Mouse (Mus musculus) heart, embryonic 13.5 days (tissue): ENCODE data around the gene 1700080O16Rik. TPM values are rescaled to one million over a fixed set of nuclear protein-coding genes. Genes with fewer than 3 reads are reported as not detected.

ENCODE experiments used
- ATAC-seq: fragments of 200-750 bp; cut with Nextera tagmentation; 2 replicates; pipeline ENCODE4 v1.8.0; 2017; ENCODE audit warnings: moderate TSS enrichment; ENCODE audit not compliant: insufficient number of reproducible peaks, low FRiP score, low TSS enrichment; ENCODE audit errors: extremely low read depth
- H3K27ac ChIP-seq: fragments of 300-500 bp; sonication (generic); replicated peaks from 2 replicates; pipeline ENCODE4 v1.5.1; 2015; ENCODE audit warnings: moderate library complexity, mild to moderate bottlenecking, inconsistent platforms
- H3K27me3 ChIP-seq: fragments of 300-500 bp; sonication (generic); replicated peaks from 2 replicates; pipeline ENCODE4 v1.6.1; 2015; ENCODE audit warnings: mild to moderate bottlenecking, inconsistent platforms
- H3K36me3 ChIP-seq: fragments of 300-500 bp; sonication (generic); 2 replicates; pipeline ENCODE4 v1.6.1; 2015; ENCODE audit warnings: mild to moderate bottlenecking, inconsistent platforms
- H3K4me1 ChIP-seq: fragments of 300-500 bp; sonication (generic); 2 replicates; pipeline ENCODE4 v1.6.1; 2015; ENCODE audit warnings: inconsistent platforms
- H3K4me2 ChIP-seq: fragments of 300-500 bp; sonication (generic); 2 replicates; pipeline ENCODE4 v1.6.1; 2015; ENCODE audit warnings: inconsistent platforms, mild to moderate bottlenecking, moderate library complexity
- H3K4me3 ChIP-seq: fragments of 300-500 bp; sonication (generic); 2 replicates; pipeline ENCODE4 v1.5.1; 2015; ENCODE audit warnings: moderate library complexity, mild to moderate bottlenecking, inconsistent platforms
- H3K9ac ChIP-seq: fragments of 300-500 bp; sonication (generic); 2 replicates; pipeline ENCODE4 v1.6.1; 2015; ENCODE audit warnings: inconsistent platforms, mild to moderate bottlenecking, moderate library complexity
- H3K9me3 ChIP-seq: fragments of 300-500 bp; sonication (generic); 2 replicates; pipeline ENCODE4 v1.6.1; 2016; ENCODE audit warnings: inconsistent platforms
- WGBS: fragments of 180-500 bp; shearing (Covaris S2); methylation state at CpG from one replicate; pipeline ENCODE4 v1.1.7; 2015; ENCODE audit warnings: mixed read lengths; 5-methylcytosine and 5-hydroxymethylcytosine counted together
- polyA plus RNA-seq: library from polyadenylated mRNA; unstranded; fragments of >200 nt; fragmentation: Nextera tagmentation; extraction: Ambion mirVana; gene quantifications from 2 replicates; pipeline ENCODE4 v1.2.1, GENCODE M21; 2015

1700080O16Rik gene
- polyA plus RNA-seq, result not detected in 2 replicates

DNA sequence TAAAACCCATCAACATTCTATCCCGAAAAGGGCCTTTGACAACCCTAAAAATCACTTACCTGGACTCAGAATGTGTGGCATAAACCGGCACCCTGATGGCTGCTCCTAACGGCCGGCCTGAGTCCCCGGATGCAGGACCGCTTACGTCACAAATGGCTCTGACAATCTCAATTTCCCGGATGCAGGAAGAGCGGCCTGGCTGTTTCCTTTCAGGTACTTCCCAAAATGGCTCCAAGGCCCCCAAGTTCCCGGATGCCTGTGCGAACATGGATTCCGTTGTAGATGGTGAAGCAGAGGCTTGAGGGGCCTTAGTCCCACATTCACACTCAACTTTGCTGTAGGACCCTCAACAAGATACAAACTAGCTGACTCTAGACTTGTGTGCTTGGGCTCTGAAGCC lies at the start of gene 1700080O16Rik:
1700080O16Rik (minus strand) TSS at position 101 of the 400 bp plus-strand sequence.
- H3K9ac ChIP-seq, result no peak within 1 kb of the TSS
- no peak for ATAC-seq
- H3K36me3 ChIP-seq, result no peaks in the 10 kb centered on the region
- 0 out of 2 replicates have a peak, but pooled peaks cover 5% of the 10 kb centered on the region for H3K4me1 ChIP-seq
- no peak within 1 kb of the TSS for H3K27ac ChIP-seq
- H3K4me3 ChIP-seq, result no peak within 1 kb of the TSS
- no peak within 1 kb of the TSS for H3K4me2 ChIP-seq
- 88% methylated on average over 12 of the region's 12 CpGs for whole genome bisulfite sequencing
- no peaks in the 10 kb centered on the region; the same call in 1 of the 2 replicates for H3K27me3 ChIP-seq
- H3K9me3 ChIP-seq, result no peaks in the 10 kb centered on the region

DNA sequence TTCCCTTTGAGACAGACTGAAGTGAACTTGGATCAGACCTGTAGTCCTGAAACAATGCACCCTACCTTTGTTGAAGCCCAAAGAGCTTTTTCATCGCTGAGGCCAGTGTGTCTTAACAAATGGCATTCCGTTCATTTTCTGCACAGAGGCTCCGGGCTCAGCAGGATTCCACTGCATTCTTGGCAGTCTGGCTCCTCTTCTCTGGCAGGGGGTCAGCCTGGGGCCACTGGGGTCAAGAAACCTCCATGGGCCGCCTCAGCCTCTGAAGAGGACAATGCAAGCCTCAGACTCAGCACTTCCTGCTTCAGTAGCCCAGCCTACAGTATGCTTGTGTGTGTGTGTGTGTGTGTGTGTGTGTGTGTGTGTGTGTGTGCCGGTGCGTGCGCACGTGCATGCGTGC lies 45.1 kb upstream of the 1700080O16Rik start:
- Histone ChIP-seq H3K4me3 (no peak overlapping the region), H3K9me3 (no peaks in the 10 kb centered on the region), H3K4me2 (no peak overlapping the region), H3K27ac (no peak overlapping the region), H3K4me1 (peaks cover 10% of the 10 kb centered on the region), H3K27me3 (no peaks in the 10 kb centered on the region), H3K9ac (no peak overlapping the region), H3K36me3 (no peaks in the 10 kb centered on the region)
- ATAC-seq, result no peak
- WGBS, result 30% methylated on average over 5 of the region's 9 CpGs

DNA sequence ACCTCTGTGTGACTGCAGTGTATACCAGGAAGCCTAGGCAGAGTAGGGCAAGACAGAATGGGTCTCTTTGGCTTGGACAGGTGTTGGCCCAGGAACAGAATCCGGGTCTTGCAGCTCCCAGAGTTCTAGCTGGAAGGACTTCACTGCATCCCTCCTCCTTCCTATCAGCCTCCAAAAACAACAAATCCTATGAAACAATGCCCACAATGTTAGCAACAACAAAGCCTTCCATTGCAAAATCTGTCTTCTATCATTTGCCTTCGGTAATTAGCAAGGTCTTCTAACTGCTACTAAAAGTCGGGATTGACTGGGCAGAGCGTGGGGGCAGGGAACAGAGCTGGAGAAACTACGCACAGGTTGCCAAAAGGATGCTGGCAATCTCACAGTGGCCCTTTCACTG lies 27.5 kb upstream of the 1700080O16Rik start:
- ATAC-seq, result no peak
- Histone ChIP-seq H3K4me1 (no peaks in the 10 kb centered on the region), H3K4me3 (no peak overlapping the region), H3K9me3 (no peaks in the 10 kb centered on the region), H3K36me3 (no peaks in the 10 kb centered on the region), H3K9ac (no peak overlapping the region), H3K4me2 (no peak overlapping the region), H3K27ac (no peak overlapping the region), H3K27me3 (no peaks in the 10 kb centered on the region)
- WGBS, result 73% methylated on average over 5 of the region's 5 CpGs

GRCm38 (mm10) chrX:51999426-51999825 lies 26.9 kb upstream of the 1700080O16Rik start:
- WGBS, result 61% methylated on average over 4 of the region's 4 CpGs
- H3K9me3 ChIP-seq, result no peaks in the 10 kb centered on the region
- H3K9ac ChIP-seq, result no peak overlapping the region
- H3K36me3 ChIP-seq, result no peaks in the 10 kb centered on the region
- no peaks in the 10 kb centered on the region for H3K4me1 ChIP-seq
- no peak for ATAC-seq
- H3K4me2 ChIP-seq, result no peak overlapping the region
- no peaks in the 10 kb centered on the region for H3K27me3 ChIP-seq
- H3K27ac ChIP-seq, result no peak overlapping the region
- no peak overlapping the region for H3K4me3 ChIP-seq

GRCm38 (mm10) chrX:51976361-51976760 lies 3.8 kb upstream of the 1700080O16Rik start:
- no peak overlapping the region for H3K4me2 ChIP-seq
- no peak overlapping the region for H3K27ac ChIP-seq
- no peaks in the 10 kb centered on the region for H3K9me3 ChIP-seq
- no peak overlapping the region for H3K4me3 ChIP-seq
- no peak for ATAC-seq
- H3K36me3 ChIP-seq, result no peaks in the 10 kb centered on the region
- H3K9ac ChIP-seq, result no peak overlapping the region
- 28% methylated on average over 4 of the region's 4 CpGs for WGBS
- 0 out of 2 replicates have a peak, but pooled peaks cover 5% of the 10 kb centered on the region for H3K4me1 ChIP-seq
- H3K27me3 ChIP-seq, result no peaks in the 10 kb centered on the region

DNA sequence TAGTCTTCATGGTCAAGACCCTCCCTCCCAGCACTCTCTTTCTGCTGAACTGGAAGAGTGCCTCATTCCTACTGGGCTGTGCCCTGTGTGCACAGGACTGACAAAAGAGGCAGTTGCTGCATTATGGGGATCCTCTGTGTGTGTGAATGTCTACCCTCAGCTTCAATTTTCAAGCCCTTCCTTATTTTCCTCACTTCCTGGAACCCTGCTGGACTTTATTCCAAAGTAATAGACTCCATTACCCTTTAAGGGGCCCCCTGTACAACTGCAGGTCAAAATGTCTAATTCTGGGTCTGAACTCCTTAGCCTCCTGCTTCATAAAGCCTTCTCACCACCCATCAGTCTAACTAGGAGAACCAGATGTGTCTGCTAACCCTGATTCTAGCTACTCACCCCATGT lies 2.0 kb upstream of the 1700080O16Rik start:
- H3K27me3 ChIP-seq, result no peaks in the 10 kb centered on the region; the same call in 1 of the 2 replicates
- no peak overlapping the region for H3K9ac ChIP-seq
- H3K9me3 ChIP-seq, result no peaks in the 10 kb centered on the region
- H3K27ac ChIP-seq, result no peak overlapping the region
- no peaks in the 10 kb centered on the region for H3K36me3 ChIP-seq
- H3K4me3 ChIP-seq, result no peak overlapping the region
- no peak for ATAC-seq
- no peak overlapping the region for H3K4me2 ChIP-seq
- H3K4me1 ChIP-seq, result 0 out of 2 replicates have a peak, but pooled peaks cover 5% of the 10 kb centered on the region

DNA sequence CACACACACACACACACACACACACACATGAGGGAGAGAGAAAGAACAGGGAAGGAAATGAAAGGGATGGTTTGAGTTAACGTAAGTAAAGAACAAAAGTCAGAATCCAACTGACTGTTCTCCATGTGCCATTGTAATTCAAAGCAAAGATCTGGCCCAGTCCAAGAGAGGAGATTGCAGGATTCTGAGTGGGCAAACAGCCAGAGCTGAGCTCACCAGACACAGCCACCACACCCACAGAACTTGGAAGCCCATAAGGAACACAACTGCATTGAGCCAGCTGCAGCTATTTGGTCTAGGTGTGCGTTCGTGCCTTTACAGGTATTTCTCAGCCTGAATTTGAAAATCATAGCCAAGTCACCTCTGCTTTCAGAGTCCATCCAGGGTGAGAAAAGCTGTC lies 24.5 kb downstream of the 1700080O16Rik start:
- H3K4me2 ChIP-seq, result no peak overlapping the region

DNA sequence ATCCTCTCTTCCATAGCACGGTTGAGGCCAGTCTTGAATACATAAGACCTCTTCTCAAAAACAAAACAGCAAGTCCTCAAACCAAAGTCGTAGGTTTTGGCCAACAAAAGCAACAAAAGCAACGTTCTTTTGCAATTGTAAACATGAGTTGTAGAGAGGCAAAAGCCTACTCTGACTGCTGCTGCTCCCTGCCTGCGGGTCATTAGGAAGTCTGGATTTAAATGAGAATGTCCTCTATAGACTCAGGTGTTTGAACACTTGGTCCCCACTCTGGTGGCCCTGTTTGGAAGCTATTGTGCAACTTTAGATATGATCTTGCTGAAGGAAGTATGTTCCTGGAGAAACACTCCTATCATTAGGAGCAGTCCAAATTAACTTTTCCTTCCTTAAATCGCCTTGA lies 34.5 kb downstream of the 1700080O16Rik start:
- no peaks in the 10 kb centered on the region for H3K36me3 ChIP-seq
- H3K27ac ChIP-seq, result no peak overlapping the region
- WGBS, result 62% methylated on average over 5 of the region's 5 CpGs
- no peaks in the 10 kb centered on the region for H3K27me3 ChIP-seq
- no peak overlapping the region for H3K4me3 ChIP-seq
- H3K9ac ChIP-seq, result no peak overlapping the region
- no peak overlapping the region for H3K4me2 ChIP-seq
- H3K9me3 ChIP-seq, result no peaks in the 10 kb centered on the region
- ATAC-seq, result no peak
- no peaks in the 10 kb centered on the region for H3K4me1 ChIP-seq

More for the DNA sequence above, 24.5 kb downstream of the 1700080O16Rik start:
- WGBS, result 70% methylated on average over 3 of the region's 3 CpGs
- no peaks in the 10 kb centered on the region for H3K27me3 ChIP-seq
- no peaks in the 10 kb centered on the region for H3K4me1 ChIP-seq
- no peak for ATAC-seq
- H3K36me3 ChIP-seq, result no peaks in the 10 kb centered on the region
- H3K4me3 ChIP-seq, result no peak overlapping the region
- H3K27ac ChIP-seq, result no peak overlapping the region
- no peak overlapping the region for H3K9ac ChIP-seq
- H3K9me3 ChIP-seq, result no peaks in the 10 kb centered on the region

- H3K36me3 ChIP-seq, result no peaks in the 10 kb centered on the region
- no peak for ATAC-seq
Observed at GRCm38 (mm10) chrX:51919091-51919490, 53.5 kb downstream of the 1700080O16Rik start.

More at GRCm38 (mm10) chrX:51919091-51919490, 53.5 kb downstream of the 1700080O16Rik start:
- Histone ChIP-seq H3K9ac (no peak overlapping the region), H3K27ac (no peak overlapping the region), H3K4me2 (no peak overlapping the region), H3K27me3 (no peaks in the 10 kb centered on the region), H3K4me1 (no peaks in the 10 kb centered on the region), H3K9me3 (no peaks in the 10 kb centered on the region), H3K4me3 (no peak overlapping the region)
- 81% methylated on average over 4 of the region's 4 CpGs for WGBS

Other genes with a start within 250 kb of the 1700080O16Rik start
- gene Usp26, start 171.5 kb downstream of the 1700080O16Rik start, polyA plus RNA-seq, result 0.03 TPM in 1 of 2 replicates, not detected in the other
- 42.2 and 47.1 TPM in 2 replicates for gene Gpc4, start 192.5 kb upstream of the 1700080O16Rik start, polyA plus RNA-seq